Mouse (Mus musculus): Measurements from ENCODE around the gene Cop1.

The Cop1 gene

GRCm38 (mm10) chr1:159231781-159232571 lies at the start of gene Cop1:
Cop1 (plus strand) TSS chr1:159232320.
- DNase-seq (ENCODE audit: low spot score): peak; percentile 93

DNA sequence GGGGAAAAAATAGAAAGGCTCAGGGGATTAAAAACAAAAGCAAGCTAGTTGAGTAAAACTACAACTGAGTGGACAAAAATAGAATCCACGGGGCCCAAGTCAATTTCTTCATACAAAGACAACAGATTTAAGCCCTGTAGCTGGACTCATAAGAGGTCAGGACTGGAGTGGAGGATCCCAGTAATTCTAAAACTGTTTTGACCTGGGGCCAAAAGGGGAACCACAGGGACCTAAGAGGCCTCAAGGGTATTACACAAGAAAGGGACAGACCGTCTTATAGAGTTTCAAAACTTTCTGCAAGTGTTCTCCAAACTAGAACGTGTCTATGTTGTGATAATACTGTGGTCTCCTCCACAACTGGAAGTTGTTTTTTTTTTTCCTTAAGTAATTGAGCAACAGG lies 45.4 kb upstream of the Cop1 start:
- no peak for DNase-seq (ENCODE audit: low spot score)

DNA sequence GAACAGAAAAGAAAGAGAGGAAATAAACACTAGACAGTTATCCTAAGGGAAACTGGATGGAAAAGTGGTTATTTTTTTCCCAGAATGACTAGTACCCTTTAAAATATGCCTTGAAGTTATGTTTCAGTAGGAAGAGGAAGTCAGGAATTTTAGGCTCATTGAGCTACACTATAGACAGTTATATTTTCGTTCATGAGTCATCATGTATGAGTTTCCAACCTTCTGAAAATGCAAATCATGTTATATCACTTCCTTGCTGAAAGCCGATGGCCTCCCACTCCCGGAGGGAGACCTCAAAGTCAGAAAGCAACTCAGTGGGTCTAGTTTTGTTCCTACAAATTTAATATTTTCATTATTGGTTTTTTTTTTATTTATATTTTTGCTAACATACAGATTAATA lies 33.5 kb upstream of the Cop1 start:
- DNase-seq (ENCODE audit: low spot score): no peak

GRCm38 (mm10) chr1:159199606-159200005 lies 32.5 kb upstream of the Cop1 start:
- no peak for DNase-seq (ENCODE audit: low spot score)

- DNase-seq (ENCODE audit: low spot score): no peak
Observed at GRCm38 (mm10) chr1:159201220-159201619, 30.9 kb upstream of the Cop1 start.

DNA sequence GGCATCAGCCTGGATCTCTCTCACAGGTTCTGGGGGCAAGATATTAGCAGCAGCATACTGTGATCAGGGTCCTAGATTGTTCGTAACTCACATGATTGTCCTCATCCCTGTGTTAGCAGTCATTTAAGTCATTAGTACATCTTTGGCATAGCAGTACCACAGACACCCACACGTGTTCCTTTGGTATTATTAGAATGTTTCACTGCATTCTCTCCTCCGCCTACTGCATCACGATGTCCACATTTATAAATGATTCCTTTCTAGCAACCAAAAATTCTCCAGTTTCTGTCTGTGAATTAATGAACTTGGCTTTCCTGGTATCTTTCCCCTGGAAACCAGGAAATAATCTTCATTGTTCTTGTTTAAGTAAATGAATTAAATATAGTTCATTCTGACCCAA lies 20.4 kb upstream of the Cop1 start:
- DNase-seq (ENCODE audit: low spot score): no peak

DNA sequence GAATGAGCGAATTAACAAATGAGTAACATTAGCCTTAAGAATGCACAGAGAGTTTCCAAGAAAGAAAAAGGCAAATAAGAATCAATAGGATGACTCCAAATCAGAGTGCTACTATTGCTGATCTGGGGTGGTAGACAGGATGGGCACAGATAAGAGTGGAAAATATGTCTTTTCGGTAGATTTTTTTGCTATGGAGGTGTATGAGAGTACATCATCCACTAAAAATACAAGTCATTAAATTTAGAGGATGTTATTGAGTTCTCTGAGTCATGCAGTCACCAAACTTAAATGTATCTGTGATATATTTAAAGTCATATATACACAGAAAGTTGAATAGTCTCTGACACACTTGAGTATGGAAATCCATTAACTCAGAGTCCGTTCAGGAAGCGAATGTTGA lies 14.7 kb upstream of the Cop1 start:
- no peak for DNase-seq (ENCODE audit: low spot score)

GRCm38 (mm10) chr1:159222046-159222445 lies 10.1 kb upstream of the Cop1 start:
- no peak for DNase-seq (ENCODE audit: low spot score)

DNA sequence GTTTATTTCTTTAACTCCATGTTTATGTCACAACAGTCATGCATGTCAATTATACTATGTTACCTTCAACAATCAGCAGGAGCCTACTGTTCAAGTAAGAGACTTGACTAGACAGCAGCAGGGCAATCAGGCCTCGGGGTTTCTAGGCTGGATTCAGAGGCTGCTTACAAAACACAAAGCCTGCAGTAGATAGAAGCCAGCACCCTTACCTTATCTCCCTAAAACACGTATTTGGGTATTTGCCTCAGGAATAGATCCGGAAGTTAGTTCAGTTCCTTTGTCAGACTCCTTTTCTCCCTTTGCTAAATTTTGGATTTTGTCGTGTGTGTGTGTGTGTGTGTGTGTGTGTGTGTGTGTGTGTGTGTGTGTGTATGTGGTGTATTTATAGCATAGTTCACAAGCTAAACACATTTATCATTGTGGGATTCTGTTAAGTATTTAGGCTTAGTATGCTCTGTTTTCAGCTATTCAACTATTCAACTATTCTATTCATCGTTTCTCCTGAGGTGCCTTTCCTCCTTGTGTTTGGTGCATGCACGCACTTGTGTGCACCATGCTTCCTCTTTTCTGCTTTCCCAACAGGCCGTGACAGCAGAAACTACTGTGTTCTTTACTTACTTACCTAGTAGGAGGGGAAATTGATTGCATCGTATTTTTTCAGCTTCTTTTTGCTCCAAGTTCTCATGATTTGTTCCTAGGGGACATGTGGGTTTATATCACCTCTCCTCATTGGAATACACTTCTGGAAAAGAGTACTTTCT lies 6.9 kb upstream of the Cop1 start:
- no peak for DNase-seq (ENCODE audit: low spot score)

DNA sequence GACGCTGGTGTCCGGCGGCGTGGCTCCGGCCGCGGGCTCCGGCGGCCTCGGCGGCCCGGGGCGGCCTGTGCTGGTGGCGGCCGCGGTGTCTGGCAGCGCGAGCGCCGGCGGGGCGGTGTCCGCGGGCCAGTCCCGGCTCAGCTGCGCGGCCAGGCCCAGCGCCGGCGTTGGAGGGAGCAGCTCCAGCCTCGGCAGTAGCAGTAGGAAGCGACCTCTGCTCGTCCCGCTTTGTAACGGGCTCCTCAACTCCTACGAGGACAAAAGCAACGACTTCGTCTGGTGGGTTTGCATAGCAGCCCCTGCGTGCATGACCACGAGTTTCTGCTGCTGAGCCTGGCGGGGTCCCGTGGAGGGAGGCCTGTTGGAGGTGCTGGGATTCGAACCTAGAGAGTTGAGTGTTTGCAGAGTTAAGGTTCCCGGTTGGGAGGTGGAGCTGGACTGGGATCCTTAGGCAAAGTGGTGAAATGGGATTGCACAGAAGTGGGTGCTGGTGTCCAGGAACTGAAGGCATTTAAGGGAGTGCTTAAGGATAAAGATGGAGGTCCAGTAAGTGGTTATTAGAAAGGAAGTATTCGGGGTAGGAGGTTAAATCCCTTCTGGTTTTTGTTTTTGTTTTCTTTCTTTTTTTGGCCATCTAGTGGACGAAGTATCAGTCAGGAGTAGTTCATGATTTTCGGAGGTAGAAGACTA lies 597 bp downstream of the Cop1 start:
- DNase-seq (ENCODE audit: low spot score): peak; percentile 22

GRCm38 (mm10) chr1:159233426-159233825 lies 1.3 kb downstream of the Cop1 start:
- DNase-seq (ENCODE audit: low spot score): no peak

GRCm38 (mm10) chr1:159234496-159234895 lies 2.4 kb downstream of the Cop1 start:
- DNase-seq (ENCODE audit: low spot score): no peak

GRCm38 (mm10) chr1:159235674-159236073 lies 3.6 kb downstream of the Cop1 start:
- DNase-seq (ENCODE audit: low spot score): no peak

GRCm38 (mm10) chr1:159238147-159238546 lies 6.0 kb downstream of the Cop1 start:
- DNase-seq (ENCODE audit: low spot score): no peak

GRCm38 (mm10) chr1:159250320-159250719 lies 18.2 kb downstream of the Cop1 start:
- DNase-seq (ENCODE audit: low spot score): no peak

GRCm38 (mm10) chr1:159253078-159253477 lies 21.0 kb downstream of the Cop1 start:
- DNase-seq (ENCODE audit: low spot score): no peak

- DNase-seq (ENCODE audit: low spot score): no peak
Observed at GRCm38 (mm10) chr1:159254906-159255685, 23.0 kb downstream of the Cop1 start.

GRCm38 (mm10) chr1:159256543-159256942 lies 24.4 kb downstream of the Cop1 start:
- DNase-seq (ENCODE audit: low spot score): no peak

GRCm38 (mm10) chr1:159263820-159264219 lies 31.7 kb downstream of the Cop1 start:
- DNase-seq (ENCODE audit: low spot score): no peak

GRCm38 (mm10) chr1:159280072-159280471 lies 48.0 kb downstream of the Cop1 start:
- DNase-seq (ENCODE audit: low spot score): no peak

DNA sequence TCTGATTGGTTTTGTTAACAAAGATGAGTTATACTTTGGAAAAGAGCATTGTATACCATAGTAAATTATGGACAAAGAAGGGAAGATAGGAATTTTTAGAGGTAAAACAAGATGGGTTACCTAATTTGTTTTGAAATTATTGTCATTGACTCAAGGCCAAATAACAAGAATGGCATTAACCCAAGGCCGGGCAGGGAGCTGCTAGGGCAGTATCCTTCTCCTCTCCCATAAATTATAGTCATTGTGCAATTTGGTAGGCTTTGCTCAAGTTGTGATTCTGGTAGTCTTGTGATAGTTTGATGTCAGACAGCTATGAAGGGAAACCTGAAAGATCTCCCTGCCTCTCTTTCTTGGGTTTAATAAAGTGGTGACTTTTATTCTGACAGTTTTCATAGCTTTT lies 49.7 kb downstream of the Cop1 start:
- no peak for DNase-seq (ENCODE audit: low spot score)

GRCm38 (mm10) chr1:159286833-159287232 lies 54.7 kb downstream of the Cop1 start:
- no peak for DNase-seq (ENCODE audit: low spot score)
